In the genomic region with DNA sequence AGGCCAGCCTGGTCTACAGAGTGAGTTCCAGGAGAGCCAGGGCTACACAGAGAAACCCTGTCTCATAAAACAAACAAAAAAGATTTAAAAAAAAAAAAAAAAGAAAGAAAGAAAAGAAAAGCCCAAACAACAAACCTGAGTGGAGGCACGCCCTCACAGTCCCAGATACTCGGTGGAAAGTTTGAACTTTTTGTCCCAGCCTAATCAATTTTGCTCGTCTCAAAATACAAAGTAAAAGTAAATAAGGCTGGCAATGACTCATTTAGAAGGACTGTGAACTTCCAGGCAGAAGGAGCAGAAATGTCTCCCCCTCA, we compare ENCODE assay signal across 7 mouse cellular contexts. TPM values are rescaled to one million over a fixed set of nuclear protein-coding genes. Genes with fewer than 3 reads are reported as not detected.
DNase-seq lines count a peak whose midpoint lies in the region; ATAC-seq lines count a peak whose summit lies in the region.

No protein-coding gene starts in this region.

- ATAC-seq in forebrain, embryonic 12.5 days (ENCODE audit: low FRiP score): no peak
- no peak for ATAC-seq in limb, embryonic 13.5 days (ENCODE audit: low FRiP score, low read depth)
- ATAC-seq in stomach, embryonic 16.5 days (ENCODE audit: insufficient read depth, low FRiP score): peak; percentile 31; the same call in 1 of the 2 replicates

- H3K4me1 ChIP-seq in forebrain, embryonic 12.5 days: peaks cover 14% of the 10 kb centered on the region
- H3K4me1 ChIP-seq in limb, embryonic 13.5 days: peaks cover 26% of the 10 kb centered on the region
- H3K4me1 ChIP-seq in stomach, embryonic 16.5 days (ENCODE audit: control insufficient read depth, insufficient read depth, low read length): no peaks in the 10 kb centered on the region

- peak overlapping the region; percentile 78; the same call in 1 of the 2 replicates for H3K9ac ChIP-seq in forebrain, embryonic 12.5 days
- H3K9ac ChIP-seq in limb, embryonic 13.5 days: peak overlapping the region; percentile 73
- peak overlapping the region; percentile 84 for H3K9ac ChIP-seq in stomach, embryonic 16.5 days (ENCODE audit: low read length)

- no peaks in the 10 kb centered on the region for H3K9me3 ChIP-seq in forebrain, embryonic 12.5 days
- no peaks in the 10 kb centered on the region for H3K9me3 ChIP-seq in limb, embryonic 13.5 days
- no peaks in the 10 kb centered on the region for H3K9me3 ChIP-seq in stomach, embryonic 16.5 days (replicated peaks; ENCODE audit: control insufficient read depth, low read length)

- peaks cover 55% of the 10 kb centered on the region for H3K36me3 ChIP-seq in forebrain, embryonic 12.5 days (replicated peaks)
- peaks cover 35% of the 10 kb centered on the region for H3K36me3 ChIP-seq in limb, embryonic 13.5 days
- no peaks in the 10 kb centered on the region for H3K36me3 ChIP-seq in stomach, embryonic 16.5 days (ENCODE audit: control insufficient read depth, insufficient read depth, low read length)

- H3K4me2 ChIP-seq in forebrain, embryonic 12.5 days: peak overlapping the region; percentile 96
- H3K4me2 ChIP-seq in limb, embryonic 13.5 days (replicated peaks): peak overlapping the region; percentile 97
- H3K4me2 ChIP-seq in stomach, embryonic 16.5 days (ENCODE audit: low read depth, low read length): peak overlapping the region; percentile 94

- H3K27ac ChIP-seq in forebrain, embryonic 12.5 days: peak overlapping the region; percentile 85
- H3K27ac ChIP-seq in limb, embryonic 13.5 days: no peak overlapping the region
- H3K27ac ChIP-seq in stomach, embryonic 16.5 days (ENCODE audit: low read length): peak overlapping the region; percentile 89; the same call in 1 of the 2 replicates

- WGBS in forebrain, embryonic 12.5 days: 50% methylated on average over 3 of the region's 3 CpGs
- WGBS in limb, embryonic 13.5 days: 51% methylated on average over 3 of the region's 3 CpGs
- 23% methylated on average over 3 of the region's 3 CpGs for WGBS in stomach, embryonic 16.5 days

- H3K4me3 ChIP-seq in forebrain, embryonic 12.5 days (replicated peaks): peak overlapping the region; percentile 62
- H3K4me3 ChIP-seq in limb, embryonic 13.5 days: peak overlapping the region; percentile 68
- peak overlapping the region; percentile 69 for H3K4me3 ChIP-seq in stomach, embryonic 16.5 days (replicated peaks; ENCODE audit: low read length)

- peak; percentile 15 for DNase-seq in lung, postnatal 36 days
- DNase-seq in lung, postnatal 4 days: no peak
- DNase-seq in ovary, postnatal 36 days (ENCODE audit: low spot score): no peak
- DNase-seq in cerebellum, postnatal 36 days: no peak

- H3K27me3 ChIP-seq in forebrain, embryonic 12.5 days: no peaks in the 10 kb centered on the region
- H3K27me3 ChIP-seq in limb, embryonic 13.5 days: no peaks in the 10 kb centered on the region
- no peaks in the 10 kb centered on the region for H3K27me3 ChIP-seq in stomach, embryonic 16.5 days (ENCODE audit: control insufficient read depth, insufficient read depth, low read length)

RNA-seq across cellular contexts. Expression of a gene that starts 1.0 kb away (rescaled TPM):
- 14.9 and 16.4 TPM in 2 replicates for polyA plus RNA-seq in forebrain, embryonic 12.5 days (2016; fragmentation: Nextera tagmentation; extraction: Ambion mirVana)
- 11.9 and 13.0 TPM in 2 replicates for polyA plus RNA-seq in limb, embryonic 13.5 days (2015; fragmentation: Nextera tagmentation; extraction: Ambion mirVana)
- polyA plus RNA-seq in stomach, embryonic 16.5 days (2015; fragmentation: Nextera tagmentation; extraction: Ambion mirVana): 16.2 and 17.4 TPM in 2 replicates

RNA-seq across cellular contexts. Expression of a gene that starts 9.4 kb away (rescaled TPM):
- polyA plus RNA-seq in forebrain, embryonic 12.5 days (2016; fragmentation: Nextera tagmentation; extraction: Ambion mirVana): 57.5 and 60.5 TPM in 2 replicates
- 14.6 and 16.6 TPM in 2 replicates for polyA plus RNA-seq in limb, embryonic 13.5 days (2015; fragmentation: Nextera tagmentation; extraction: Ambion mirVana)
- polyA plus RNA-seq in stomach, embryonic 16.5 days (2015; fragmentation: Nextera tagmentation; extraction: Ambion mirVana): 6.5 and 7.5 TPM in 2 replicates

RNA-seq across cellular contexts. Expression of a gene that starts 9.5 kb away (rescaled TPM):
- polyA plus RNA-seq in forebrain, embryonic 12.5 days (2016; fragmentation: Nextera tagmentation; extraction: Ambion mirVana): 1.2 and 1.5 TPM in 2 replicates
- polyA plus RNA-seq in limb, embryonic 13.5 days (2015; fragmentation: Nextera tagmentation; extraction: Ambion mirVana): 5.5 and 5.9 TPM in 2 replicates
- 0.29 and 0.58 TPM in 2 replicates for polyA plus RNA-seq in stomach, embryonic 16.5 days (2015; fragmentation: Nextera tagmentation; extraction: Ambion mirVana)

RNA-seq across cellular contexts. Expression of a gene that starts 20.4 kb away (rescaled TPM):
- polyA plus RNA-seq in forebrain, embryonic 12.5 days (2016; fragmentation: Nextera tagmentation; extraction: Ambion mirVana): 6.4 and 8.0 TPM in 2 replicates
- 0.76 and 0.80 TPM in 2 replicates for polyA plus RNA-seq in limb, embryonic 13.5 days (2015; fragmentation: Nextera tagmentation; extraction: Ambion mirVana)
- polyA plus RNA-seq in stomach, embryonic 16.5 days (2015; fragmentation: Nextera tagmentation; extraction: Ambion mirVana): 0.04 and 0.06 TPM in 2 replicates

RNA-seq across cellular contexts. Expression of a gene that starts 20.7 kb away (rescaled TPM):
- 76.1 and 81.6 TPM in 2 replicates for polyA plus RNA-seq in forebrain, embryonic 12.5 days (2016; fragmentation: Nextera tagmentation; extraction: Ambion mirVana)
- polyA plus RNA-seq in limb, embryonic 13.5 days (2015; fragmentation: Nextera tagmentation; extraction: Ambion mirVana): 78.3 and 85.2 TPM in 2 replicates
- 35.1 and 36.1 TPM in 2 replicates for polyA plus RNA-seq in stomach, embryonic 16.5 days (2015; fragmentation: Nextera tagmentation; extraction: Ambion mirVana)
